Comparison of ENCODE assay signal across 8 mouse cellular contexts in genomic region chr4:123687025-123687781, GRCm38 (mm10). TPM values are rescaled to one million over a fixed set of nuclear protein-coding genes. Genes with fewer than 3 reads are reported as not detected.
DNase-seq lines count a peak whose midpoint lies in the region; ATAC-seq and TF ChIP-seq lines count a peak whose summit lies in the region.

No protein-coding gene starts in this region.

- no peak for TF ChIP-seq EP300 in liver, embryonic 14.5 days (IDR thresholded peaks at IDR 0.05; ENCODE audit: low read depth)

- peak overlapping the region; percentile 60 for H3K4me3 ChIP-seq in intestine, embryonic 14.5 days (ENCODE audit: low read depth, low read length)
- peak overlapping the region; percentile 28 to 35 for H3K4me3 ChIP-seq in liver, embryonic 14.5 days (ENCODE audit: insufficient read depth in 1 of 2, low read depth in 2 of 2, low read length in 2 of 2)

- peaks cover 15% of the 10 kb centered on the region for H3K27me3 ChIP-seq in intestine, embryonic 14.5 days (replicated peaks; ENCODE audit: control insufficient read depth, insufficient read depth, low read length)
- peaks cover 30% of the 10 kb centered on the region for H3K27me3 ChIP-seq in liver, embryonic 14.5 days (ENCODE audit: control insufficient read depth, insufficient read depth, low read length)

- ATAC-seq in intestine, embryonic 14.5 days (replicated peaks; ENCODE audit: low FRiP score, low TSS enrichment, low read depth): peak; percentile 58
- ATAC-seq in liver, embryonic 14.5 days (ENCODE audit: insufficient read depth): peak; percentile 75

- WGBS in intestine, embryonic 14.5 days: 0% methylated on average over 45 of the region's 89 CpGs
- under 1% methylated on average over 58 of the region's 89 CpGs for WGBS in liver, embryonic 14.5 days (ENCODE audit: insufficient replicate concordance)

- no peak for TF ChIP-seq CTCF in liver, embryonic 14.5 days (IDR thresholded peaks at IDR 0.05; ENCODE audit: low read depth)

- H3K27ac ChIP-seq in intestine, embryonic 14.5 days (ENCODE audit: low read depth): no peak overlapping the region
- no peak overlapping the region for H3K27ac ChIP-seq in liver, embryonic 14.5 days

- 0 out of 2 replicates have a peak, but pooled peaks cover 7% of the 10 kb centered on the region for H3K4me1 ChIP-seq in intestine, embryonic 14.5 days (replicated peaks; ENCODE audit: control insufficient read depth, insufficient read depth, low read length)
- no peaks in the 10 kb centered on the region for H3K4me1 ChIP-seq in liver, embryonic 14.5 days (replicated peaks; ENCODE audit: control insufficient read depth in 2 of 2, insufficient read depth in 2 of 2, low read length in 1 of 2)

- DNase-seq in right cerebral cortex, adult 2 months (ENCODE audit: low spot score in 2 of 2): peak; percentile 31 to 39
- no peak for DNase-seq in right cerebral cortex, adult 18-20 months
- peak; percentile 74 to 75 for DNase-seq in cerebellum, postnatal 10 days
- DNase-seq in gastrocnemius, postnatal 25 days: peak; percentile 49
- DNase-seq in intestine, embryonic 14.5 days (ENCODE audit: low spot score): peak; percentile 71
- DNase-seq in liver, embryonic 14.5 days (ENCODE audit: low read depth in 3 of 3, low spot score in 3 of 3): no peak
- peak; percentile 23 for DNase-seq in naive thymus-derived CD4-positive, alpha-beta T cell, adult 2 months (ENCODE audit: low read depth)
- no peak for DNase-seq in c-Kit-positive CD71-positive TER-119-positive erythroid progenitor cells, embryonic 14.5 days (ENCODE audit: low spot score)

- H3K36me3 ChIP-seq in intestine, embryonic 14.5 days (ENCODE audit: control insufficient read depth, insufficient read depth, low read length): no peaks in the 10 kb centered on the region
- no peaks in the 10 kb centered on the region for H3K36me3 ChIP-seq in liver, embryonic 14.5 days (replicated peaks; ENCODE audit: control insufficient read depth, insufficient read depth, low read depth)

- no peaks in the 10 kb centered on the region for H3K9me3 ChIP-seq in intestine, embryonic 14.5 days (ENCODE audit: control insufficient read depth, low read length)
- H3K9me3 ChIP-seq in liver, embryonic 14.5 days (ENCODE audit: control insufficient read depth, low read length): no peaks in the 10 kb centered on the region

- peak overlapping the region; percentile 100 for H3K4me2 ChIP-seq in intestine, embryonic 14.5 days (ENCODE audit: low read length)
- H3K4me2 ChIP-seq in liver, embryonic 14.5 days (ENCODE audit: low read depth): peak overlapping the region; percentile 57

- peak overlapping the region; percentile 64 for H3K9ac ChIP-seq in intestine, embryonic 14.5 days (ENCODE audit: low read length)
- no peak overlapping the region for H3K9ac ChIP-seq in liver, embryonic 14.5 days (replicated peaks)

RNA-seq across cellular contexts. Expression of gene Macf1, which starts 3.0 kb away (rescaled TPM):
- 10 to 100 TPM; 55.6 to 75.8 TPM for total RNA-seq in gastrocnemius, postnatal 25 days (2021)
- polyA plus RNA-seq in intestine, embryonic 14.5 days (2014; fragmentation: Nextera tagmentation; extraction: Ambion mirVana): 64.7 and 69.8 TPM in 2 replicates
- 12.2 and 15.1 TPM in 2 replicates for polyA plus RNA-seq in liver, embryonic 14.5 days (2012; rRNA removed)
- polyA plus RNA-seq in liver, embryonic 14.5 days (2014; fragmentation: Nextera tagmentation; extraction: Ambion mirVana): 12.9 and 13.4 TPM in 2 replicates

RNA-seq across cellular contexts. Expression of gene Ndufs5, which starts 30.8 kb away (rescaled TPM):
- 100 to 1,000 TPM; 261 to 271 TPM for total RNA-seq in gastrocnemius, postnatal 25 days (2021)
- polyA plus RNA-seq in intestine, embryonic 14.5 days (2014; fragmentation: Nextera tagmentation; extraction: Ambion mirVana): 306 and 321 TPM in 2 replicates
- polyA plus RNA-seq in liver, embryonic 14.5 days (2012; rRNA removed): 65.8 and 108 TPM in 2 replicates
- polyA plus RNA-seq in liver, embryonic 14.5 days (2014; fragmentation: Nextera tagmentation; extraction: Ambion mirVana): 188 and 189 TPM in 2 replicates

Comparison
In these comparisons a context has a peak if more than half of its experiments do, and no peak if none do; other contexts are left out.
1. DNase-seq: peak in right cerebral cortex, adult 2 months (2 of 2), cerebellum, postnatal 10 days (2 of 2), gastrocnemius, postnatal 25 days (single experiment), intestine, embryonic 14.5 days (single experiment) and naive thymus-derived CD4-positive, alpha-beta T cell, adult 2 months (single experiment); none in right cerebral cortex, adult 18-20 months (single experiment), liver, embryonic 14.5 days (0 of 3) and c-Kit-positive CD71-positive TER-119-positive erythroid progenitor cells, embryonic 14.5 days (single experiment).